Mouse (Mus musculus): ENCODE results near the gene Nin.

- TF ChIP-seq CTCF (IDR thresholded peaks at IDR 0.05; ENCODE audit: insufficient read depth, low read length) (no peak), POLR2A (IDR thresholded peaks at IDR 0.05; ENCODE audit: borderline replicate concordance, extremely low read depth, low read depth, low read length) (no peak)
These were observed 13.1 kb upstream of the Nin start for GRCm38 (mm10) chr12:70126626-70127025.
